Mouse (Mus musculus) cerebellum, adult 18-20 months (tissue): ENCODE measurements around the gene Mtcl1.

Source experiments
- DNase-seq, 2 experiments: peaks; one replicate each; pipeline ENCODE4 v3.0.0; 2021

Mtcl1 gene

DNA sequence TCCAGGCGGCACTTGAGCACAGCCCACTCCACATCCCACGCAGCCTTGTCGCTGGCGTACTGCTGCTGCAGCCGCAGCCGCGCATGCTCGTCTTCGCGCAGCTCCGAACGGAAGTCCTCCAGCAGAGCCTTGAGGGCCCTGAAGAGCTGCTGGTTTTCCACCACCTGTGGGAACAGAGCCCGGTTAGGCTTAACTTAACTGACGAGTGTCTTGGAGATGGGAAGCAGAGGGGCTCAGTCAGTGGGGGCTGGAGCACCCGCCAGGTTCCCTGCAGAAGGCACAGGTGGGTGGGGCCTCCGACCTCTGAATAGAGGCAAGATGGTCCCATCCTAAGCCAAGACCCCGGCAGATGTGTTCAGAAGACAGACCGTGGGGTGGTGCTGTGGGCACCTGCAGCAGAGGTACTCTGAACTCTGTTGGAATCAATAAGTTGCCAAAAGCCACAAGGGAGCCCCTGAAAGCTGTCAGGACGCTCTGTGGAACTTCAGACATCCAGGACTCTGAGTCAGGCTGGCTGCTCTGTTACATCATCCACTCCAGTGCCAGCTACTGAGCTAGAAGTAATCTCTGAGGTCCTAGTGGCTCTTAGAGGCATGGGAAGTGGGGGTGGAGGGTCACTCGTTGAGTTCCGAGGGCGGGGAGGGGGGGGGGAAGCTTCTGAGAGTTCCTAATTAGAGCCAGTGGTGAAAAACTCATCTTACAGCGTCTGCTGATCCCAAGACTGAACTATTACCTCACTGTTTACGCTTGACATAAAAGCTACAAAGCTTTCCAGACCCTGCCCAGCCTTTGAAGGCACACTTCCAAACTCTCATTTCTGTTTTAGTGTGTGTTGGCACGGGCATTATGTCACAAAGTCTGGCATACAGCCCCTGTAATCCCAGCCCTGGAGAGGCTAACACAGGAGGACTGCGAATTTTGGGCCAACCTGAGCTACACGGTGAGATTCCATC is 91.2 kb downstream of the Mtcl1 start:
- DNase-seq = peak; percentile 54 to 64

DNA sequence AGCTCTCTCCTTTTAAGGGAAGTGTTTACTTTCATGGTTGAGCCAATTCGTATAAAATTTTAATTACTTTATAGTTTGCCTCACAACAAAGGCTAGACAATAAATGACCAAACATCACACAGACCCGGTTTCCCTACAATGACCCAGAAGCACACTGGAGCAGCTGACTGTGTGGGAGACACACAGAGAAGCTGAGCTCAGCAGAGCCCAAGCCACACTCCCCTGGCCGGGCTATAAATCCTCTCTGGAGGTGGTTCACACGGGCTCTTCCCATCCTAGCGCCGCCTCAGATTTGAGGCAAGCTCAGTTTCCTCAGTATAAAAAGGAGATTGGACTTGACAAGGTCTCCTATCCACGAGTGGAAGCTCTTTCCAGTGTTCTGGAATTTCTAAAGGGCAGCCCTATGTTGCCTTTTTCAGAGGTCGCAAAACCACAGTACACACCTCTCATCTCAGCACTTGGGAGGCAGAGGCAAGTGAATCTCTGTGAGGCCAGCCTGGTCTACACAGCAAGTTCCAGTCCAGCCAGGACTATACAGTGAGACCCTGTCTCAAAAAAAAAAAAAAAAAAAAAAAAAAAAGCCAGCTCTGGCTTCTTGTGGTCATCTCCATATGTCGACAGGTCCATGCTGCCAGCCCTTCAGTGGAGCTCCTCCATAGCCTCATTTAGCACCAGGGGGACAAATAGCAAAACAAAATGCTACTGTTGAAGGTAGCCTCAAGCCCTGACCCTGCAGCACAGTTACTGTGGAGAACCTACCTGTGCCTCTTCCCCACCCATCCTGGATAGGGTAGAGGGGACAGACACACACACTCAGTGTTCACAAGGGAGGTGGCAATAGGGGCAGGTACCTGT is 92.2 kb downstream of the Mtcl1 start:
- peak; percentile 60 to 68 for DNase-seq

DNA sequence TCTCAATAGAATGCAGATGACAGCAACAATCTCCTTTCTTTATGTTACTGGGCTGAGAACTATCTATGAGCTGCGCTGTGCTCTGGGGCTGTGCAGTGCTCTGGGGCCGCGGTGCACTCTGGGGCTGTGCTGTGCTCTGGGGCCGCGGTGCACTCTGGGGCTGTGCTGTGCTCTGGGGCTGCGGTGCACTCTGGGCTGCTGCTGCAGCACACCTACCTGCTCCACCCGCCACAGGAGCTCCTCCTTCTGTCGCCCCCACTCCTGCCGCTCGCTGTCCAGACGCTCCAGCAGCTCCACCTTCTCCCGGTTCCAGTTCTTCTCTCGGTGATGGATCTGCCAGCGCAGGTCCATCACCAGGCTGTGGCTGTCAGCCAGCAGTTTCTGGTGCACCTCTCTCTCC is 95.6 kb downstream of the Mtcl1 start:
- no peak for DNase-seq

DNA sequence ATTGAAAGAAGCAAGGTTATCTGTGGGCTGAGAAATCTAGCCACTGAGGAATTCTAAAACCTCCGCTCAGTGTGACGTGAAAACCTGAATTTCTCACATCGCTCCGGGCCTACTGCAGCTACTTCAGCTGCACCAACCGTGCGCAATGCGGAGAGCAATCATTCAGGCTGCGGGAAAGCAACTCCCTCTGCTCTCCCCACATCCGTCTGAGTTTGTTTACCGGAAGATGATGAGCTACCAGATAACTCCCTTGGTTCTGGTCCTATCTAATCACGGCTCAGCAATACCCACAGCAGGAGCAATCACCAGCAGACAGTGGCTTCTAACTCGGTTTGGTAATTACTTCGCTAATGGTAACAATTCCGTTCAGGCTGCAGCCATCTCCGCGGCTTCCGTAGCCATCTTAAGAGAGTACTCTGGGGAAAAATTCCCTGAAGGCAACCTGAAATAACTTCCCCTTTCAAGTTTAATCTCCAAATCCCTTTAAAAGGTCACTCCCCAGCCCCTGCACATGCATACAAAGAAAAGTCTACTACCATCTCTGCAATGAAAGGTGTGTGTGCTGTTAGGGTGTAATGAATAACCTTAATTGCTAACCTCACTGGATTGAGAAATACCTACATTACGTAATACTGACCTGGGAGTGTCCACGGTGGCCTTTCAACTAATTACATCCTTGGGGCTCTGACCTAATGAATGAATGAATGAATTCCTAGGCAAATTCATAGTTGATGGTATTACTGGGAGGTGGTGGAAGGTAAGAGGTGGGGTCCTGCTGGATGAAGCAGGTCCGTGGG is 96.5 kb downstream of the Mtcl1 start:
- DNase-seq = no peak

DNA sequence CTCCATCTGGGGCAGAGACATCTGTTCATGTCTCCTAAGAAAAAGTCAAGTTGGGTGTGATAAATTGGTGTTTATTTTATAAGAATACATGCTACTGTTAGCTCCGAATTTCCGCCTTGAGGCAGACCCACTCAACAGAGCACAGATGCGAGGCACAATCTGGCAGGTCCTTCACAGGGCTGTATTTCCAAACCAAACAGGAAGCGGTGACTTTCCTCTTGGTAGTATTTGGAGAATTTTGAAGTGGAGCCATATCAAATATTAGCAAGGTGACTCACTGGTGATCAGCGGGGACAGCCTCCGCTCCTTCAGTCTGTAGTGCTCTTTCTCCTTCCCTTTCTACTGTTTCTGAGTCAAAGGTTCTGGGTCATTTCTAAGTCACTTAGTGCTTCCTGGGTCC is 97.3 kb downstream of the Mtcl1 start:
- DNase-seq = no peak

DNA sequence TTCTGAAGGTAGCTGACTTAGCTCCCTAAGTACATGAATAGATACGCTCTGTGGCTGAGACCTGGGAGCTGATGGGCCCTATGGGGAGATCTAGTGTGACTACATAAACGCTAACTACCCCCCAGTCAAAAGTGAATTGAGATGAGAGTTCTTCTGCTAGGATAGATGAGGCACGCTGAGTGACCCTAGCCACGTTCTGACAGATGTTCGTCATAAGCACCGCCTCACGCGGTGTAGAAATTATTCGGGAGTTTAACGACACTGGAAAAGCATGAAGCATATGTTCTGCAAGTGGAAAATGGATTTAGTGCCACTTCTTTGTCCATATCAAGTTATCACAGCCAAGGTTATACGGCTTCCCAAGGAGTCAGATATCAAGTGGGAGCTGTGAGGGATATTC is 98.9 kb downstream of the Mtcl1 start:
- DNase-seq = no peak

DNA sequence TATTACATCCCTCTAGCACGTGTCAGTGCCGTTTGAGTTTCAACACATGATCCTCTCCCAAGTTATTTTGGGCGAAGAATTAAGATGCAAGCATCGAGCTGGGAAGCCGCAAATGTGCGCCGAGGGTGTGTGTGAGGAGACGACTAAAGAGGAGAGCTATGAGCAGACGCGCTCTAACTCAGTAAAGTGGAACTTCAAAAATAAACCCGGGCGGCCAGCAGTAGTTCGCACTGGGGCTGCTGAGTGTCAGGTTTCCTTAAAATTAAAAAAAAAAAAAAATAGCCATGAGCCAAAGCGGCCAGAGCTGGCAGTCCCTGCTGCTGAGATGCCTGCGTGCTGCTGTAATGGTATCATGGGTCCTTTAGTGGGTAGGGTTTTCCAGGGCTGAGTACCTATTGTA is 99.4 kb downstream of the Mtcl1 start:
- no peak for DNase-seq

DNA sequence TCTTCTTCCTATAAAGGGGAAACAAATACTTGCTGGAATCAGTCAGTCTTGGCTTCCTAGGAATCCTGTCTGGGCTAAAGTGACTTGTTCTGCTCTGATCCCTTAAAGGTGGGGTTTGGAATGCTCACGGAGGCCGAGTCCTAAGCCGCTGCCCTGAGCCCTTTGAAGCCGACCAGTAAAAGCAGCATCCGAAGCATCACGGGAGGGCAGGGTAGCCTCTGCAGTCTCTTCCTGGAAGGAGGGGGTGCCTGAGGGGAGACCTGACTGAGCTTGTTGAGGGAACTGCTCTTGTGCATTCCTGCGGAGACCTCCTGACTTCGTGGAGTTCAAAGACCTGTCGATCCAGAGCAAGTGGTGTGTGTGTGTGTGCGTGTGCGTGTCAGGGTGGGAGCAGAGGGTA is 103.2 kb downstream of the Mtcl1 start:
- no peak for DNase-seq

DNA sequence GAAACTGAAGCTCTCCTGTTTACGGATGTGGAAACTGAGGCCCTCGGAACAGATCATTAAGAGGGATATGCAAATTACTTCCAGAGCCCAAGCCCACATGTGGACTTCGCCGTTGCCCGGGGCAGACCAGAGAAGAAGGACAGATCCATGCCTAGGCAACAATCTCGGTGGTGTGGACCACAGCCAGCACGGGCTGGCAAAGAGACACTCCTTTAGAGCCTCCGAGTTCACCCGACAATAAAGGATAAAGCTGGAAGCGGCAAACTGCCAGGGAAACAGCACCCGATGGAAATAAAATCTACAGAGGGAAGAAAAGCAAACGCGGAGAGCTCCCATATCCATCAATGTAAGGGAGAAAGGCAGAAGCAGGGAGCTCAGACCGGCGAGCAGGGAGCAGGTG is 103.9 kb downstream of the Mtcl1 start:
- peak; percentile 81 to 82 for DNase-seq

DNA sequence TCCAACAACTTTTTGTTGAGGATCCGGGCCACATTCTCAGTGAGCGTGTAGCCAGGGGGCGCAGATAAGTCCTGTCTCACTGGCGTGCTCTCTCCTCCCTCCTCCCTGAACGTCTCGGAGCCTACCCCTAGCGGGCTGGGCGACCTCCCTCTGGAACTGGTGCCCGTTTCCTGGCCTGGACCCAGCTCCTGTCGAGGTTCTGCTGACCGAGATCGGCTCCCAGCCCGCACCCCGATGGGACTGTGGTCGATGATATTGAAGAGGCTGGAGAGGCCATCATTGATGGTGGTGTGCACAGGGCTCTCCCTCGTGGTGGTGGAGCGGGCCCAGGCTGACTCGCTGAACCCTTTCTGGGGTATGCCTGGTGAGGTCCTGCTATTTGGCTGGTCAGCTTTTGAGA is 106.6 kb downstream of the Mtcl1 start:
- DNase-seq = peak in 1 of 2 experiments; percentile 43

DNA sequence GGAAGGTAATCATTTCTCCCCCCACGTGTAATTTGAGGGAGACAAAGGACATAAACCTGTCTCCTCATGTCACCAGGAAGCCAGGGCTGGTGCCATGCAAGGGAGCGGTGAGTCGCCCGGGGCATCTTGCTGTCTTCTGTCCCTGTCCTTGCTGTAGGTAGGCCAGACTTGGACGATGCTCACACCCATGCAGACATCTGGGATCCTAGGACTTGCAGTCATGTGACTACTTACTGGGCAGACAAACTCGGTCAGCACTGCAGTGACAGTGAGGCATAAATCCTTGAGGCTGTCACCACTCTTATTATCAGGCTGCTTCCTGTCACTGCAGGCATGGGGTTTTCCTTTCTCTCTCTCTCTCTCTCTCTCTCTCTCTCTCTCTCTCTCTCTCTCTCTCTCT is 107.9 kb downstream of the Mtcl1 start:
- no peak for DNase-seq

DNA sequence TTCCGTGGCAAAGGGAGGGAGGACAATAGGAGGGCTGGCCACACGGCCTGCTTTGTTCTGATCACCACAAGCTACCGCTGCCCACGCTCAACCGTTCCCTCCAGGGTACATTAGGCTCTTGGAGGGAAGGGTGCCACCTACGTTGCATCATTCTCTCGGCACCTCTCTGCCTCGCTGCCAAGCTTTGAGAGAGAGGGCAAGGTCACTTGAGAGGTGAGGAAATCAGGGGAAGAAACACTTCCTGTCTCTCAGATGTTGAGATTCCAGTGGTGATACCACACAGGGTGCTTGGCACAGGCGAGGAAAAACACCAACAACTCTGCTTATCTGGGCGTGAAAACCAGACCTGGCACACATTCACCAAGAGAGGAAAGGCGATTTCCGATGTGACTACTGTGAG is 108.8 kb downstream of the Mtcl1 start:
- DNase-seq = peak in 1 of 2 experiments; percentile 38

DNA sequence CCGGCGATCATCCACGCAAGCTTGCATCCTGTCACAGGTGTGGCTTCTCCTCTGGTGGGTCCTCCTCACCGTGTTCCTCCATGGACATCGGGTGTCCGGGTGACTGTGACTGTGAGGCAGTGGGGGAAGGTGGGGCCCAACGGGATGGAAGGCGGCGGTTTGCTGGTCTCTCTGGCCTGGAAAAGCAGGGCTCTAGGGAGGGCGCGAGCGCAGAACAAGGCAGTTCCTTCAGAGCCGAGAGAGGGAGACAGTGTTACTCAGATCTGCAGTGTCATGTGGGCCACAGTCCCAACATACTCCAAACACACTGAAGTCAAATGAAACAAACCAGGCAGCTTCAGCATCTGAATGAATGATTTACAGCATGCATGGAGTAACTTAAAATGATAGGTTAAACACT is 111.6 kb downstream of the Mtcl1 start:
- no peak for DNase-seq

DNA sequence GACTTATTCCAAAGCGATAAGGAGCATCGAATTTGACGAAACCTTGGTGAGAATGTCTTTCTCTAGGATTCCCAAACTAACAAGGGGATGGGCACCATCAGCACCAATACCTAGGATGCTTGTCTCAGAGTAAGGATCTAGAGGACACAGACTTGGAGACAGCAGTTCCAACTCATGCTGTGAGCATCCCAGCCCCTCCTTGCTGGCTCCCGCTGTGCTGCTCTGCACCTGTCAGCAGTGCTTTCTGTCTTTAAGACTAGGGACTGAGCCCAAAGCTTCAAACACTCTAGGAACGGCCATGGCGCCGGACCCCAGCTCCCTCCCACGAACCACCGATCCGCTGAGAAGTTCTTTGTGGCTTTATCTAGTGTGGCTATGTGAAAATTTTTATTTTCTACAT is 114.0 kb downstream of the Mtcl1 start:
- DNase-seq = peak in 1 of 2 experiments; percentile 38

DNA sequence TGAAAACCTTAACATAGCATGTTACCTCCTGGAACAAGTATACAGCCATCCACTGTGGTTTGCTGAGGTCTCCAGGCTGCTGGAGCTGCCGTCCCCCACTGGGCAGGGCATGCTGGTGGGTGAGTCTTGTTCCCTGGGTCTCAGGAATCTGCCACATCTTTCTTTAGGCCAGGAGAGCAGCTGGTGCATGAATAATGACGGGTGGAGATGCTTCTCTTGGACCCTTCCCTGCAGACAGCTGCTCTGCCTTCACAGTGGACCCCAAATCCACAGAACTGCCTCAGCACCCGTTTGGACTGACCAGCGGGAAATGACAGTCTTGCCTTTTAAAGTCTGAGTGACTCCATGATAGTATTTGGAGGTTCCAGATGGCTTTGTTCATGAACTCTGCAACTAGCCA is 114.7 kb downstream of the Mtcl1 start:
- no peak for DNase-seq

DNA sequence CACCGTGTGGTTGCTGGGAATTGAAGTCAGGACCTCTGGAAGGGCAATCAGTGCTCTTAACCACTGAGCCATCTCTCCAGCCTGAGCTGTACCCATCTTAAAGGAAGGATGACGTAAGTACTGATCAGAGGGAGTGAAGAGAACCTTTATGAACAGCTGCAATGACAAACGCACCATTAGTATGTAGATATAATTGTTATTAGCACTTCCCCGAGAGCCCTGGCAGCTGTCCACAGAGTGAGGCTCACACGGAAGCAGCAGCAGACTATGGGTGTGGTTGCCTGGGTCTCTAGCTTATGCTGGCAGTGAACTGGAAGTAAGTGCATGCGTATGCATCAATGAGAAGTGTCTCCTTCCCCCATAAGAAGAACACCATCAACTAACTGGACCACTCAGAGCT is 118.3 kb downstream of the Mtcl1 start:
- no peak for DNase-seq

DNA sequence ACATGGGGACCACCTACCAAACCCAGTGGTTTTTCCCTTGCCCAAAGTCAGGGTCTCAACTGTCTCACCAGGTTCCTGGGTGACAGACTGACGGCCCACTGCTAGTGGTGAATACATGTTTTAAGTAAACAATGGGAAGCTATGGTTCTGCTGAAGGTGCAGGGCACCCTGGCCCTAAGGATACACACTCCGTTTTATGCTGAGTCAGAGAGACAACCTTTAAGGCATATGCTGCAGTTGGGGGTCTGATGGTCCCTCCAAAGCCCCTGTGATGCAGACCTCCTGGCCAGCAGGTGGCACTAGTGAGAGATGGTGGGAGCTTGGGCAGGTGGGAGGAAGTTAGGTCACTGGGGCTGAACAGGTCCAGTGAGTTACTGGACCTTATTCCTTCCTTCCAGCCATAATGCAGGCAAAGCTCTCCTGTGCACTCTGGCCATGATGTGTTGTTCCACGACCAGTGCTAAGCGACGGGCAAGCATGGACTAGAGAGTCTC is 123.0 kb downstream of the Mtcl1 start:
- peak; percentile 1 to 51 for DNase-seq

DNA sequence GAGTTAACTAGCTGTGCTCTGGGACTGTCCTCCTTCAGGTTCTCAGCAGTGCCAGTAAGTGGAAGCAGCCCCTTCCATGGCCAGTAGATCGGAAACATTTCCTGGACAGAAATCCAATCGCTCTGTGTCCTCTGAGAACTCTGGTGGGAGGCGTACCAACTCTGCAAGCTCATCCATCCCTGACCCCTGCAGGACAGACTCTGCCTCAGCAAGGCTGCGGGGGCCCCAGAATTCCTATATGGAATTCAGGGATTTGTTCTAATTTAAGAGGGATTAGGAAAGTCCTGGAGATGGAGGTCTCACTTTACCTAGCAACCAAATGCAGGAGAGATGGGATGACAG is 123.4 kb downstream of the Mtcl1 start:
- DNase-seq = peak in 1 of 2 experiments; percentile 33

DNA sequence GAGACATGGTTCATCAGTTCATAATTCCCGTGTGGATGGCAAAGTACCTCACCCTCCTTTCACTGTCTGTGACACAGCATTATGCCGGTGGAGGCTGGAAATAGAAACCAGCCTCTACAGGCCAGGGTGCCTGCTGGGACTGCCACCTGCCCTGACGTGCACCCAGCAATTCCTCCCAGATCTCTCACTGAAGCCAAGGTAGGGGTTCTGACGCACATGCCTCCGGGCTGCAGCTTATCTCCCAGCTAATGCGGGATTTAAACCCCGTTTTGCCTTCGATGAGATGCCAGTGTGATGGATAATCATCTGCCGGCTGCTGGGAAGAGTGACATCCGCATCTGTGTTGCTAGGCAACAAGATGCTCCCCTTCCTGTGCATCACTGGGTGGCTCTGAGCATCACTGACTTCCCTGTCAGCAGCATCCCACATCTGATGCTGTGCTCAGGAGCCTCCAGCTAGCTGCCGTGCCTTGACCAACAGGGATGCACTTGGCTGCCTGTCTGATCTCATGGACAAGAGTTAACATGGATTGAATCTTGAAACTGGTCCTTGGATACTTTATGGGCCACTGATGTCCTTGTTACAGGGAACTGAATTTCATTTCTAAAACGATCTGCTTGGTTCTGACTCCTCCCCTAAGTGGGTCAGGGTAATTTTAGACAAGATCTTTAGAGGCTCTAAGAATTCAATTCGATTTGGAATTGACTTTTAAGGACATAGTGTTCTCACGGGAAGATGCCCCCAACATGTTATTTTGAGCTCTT is 123.9 kb downstream of the Mtcl1 start:
- DNase-seq = peak; percentile 76 to 84

DNA sequence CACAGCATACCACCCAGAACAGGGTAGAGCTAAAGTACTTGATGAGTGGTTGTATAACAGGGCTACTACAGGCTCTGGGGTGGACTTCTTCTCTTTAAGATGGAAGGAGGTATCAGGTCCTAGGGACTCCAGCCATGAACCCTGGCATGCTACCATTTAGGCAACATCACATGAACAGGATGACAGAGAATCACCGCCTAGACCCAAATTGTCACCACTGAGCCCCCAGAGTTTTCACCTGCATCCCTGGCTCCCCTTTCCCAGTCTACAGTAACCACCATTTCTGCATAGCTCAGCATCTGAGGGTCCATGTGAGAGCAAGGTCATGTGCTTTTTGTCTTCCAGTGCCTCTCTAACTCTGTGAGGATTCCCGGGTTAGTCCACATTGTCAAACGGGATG is 124.7 kb downstream of the Mtcl1 start:
- peak in 1 of 2 experiments; percentile 16 for DNase-seq

DNA sequence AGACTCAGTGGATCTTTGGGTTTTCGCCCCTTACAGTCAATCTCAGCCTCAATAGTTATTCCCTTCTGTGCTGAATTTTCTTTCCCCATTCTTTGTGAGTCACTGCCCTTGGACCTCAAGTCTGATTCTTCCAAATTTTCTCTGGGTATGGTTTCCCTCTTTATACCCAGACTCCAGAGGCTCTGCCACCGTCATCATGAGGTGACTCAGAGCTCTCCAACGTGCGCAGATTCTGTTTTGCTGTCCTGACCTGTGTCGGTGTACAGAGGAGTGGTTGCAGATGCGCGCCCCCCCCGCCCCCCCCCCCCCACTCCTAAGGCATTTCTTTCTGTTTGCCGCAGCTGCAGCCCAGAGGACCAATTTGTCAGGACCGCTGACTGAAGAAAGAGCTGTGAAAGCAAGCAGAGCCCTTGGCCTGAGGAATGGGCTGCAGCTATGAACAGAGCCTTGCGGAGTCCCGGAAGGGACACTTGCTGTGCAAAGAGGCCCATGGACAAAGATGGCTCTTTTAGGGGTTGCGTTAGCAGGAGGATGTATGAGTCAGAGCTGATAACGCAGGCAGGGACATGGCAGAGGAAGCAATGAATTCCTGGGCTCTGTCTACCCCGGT is 126.8 kb downstream of the Mtcl1 start:
- DNase-seq = no peak

DNA sequence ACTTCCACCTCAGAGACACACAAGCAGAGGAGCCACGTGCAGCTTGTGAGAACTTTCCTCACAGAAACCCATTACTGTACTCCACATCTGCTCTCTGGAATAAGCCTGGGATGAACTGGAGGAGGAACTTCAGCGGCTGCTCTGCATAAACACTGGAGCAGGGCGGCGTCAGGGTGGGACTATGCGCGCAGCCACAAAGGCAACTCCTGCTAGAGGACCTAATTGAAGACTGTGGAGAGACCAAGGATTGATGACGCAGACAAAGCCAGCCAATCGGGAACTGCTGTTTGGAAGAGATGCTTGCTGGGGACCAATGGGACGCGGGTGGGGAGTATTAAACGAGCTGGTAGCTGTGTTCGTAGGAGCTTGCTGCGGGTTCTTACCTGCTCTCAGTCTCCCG is 127.6 kb downstream of the Mtcl1 start:
- DNase-seq = no peak
